Mouse (Mus musculus) monocyte, adult 5-6 weeks (primary cell): ENCODE data around the gene Baiap2. TPM values are rescaled to one million over a fixed set of nuclear protein-coding genes. Genes with fewer than 3 reads are reported as not detected.

Experiments used
- ATAC-seq: fragments of 153-309, 156-312 bp; replicated peaks from 2 replicates; pipeline ENCODE4 v1.8.0; 2017; ENCODE audit warnings: mild to moderate bottlenecking; ENCODE audit not compliant: low TSS enrichment, insufficient number of reproducible peaks, severe bottlenecking, poor library complexity, low FRiP score
- total RNA-seq: library from RNA; stranded (forward); fragments of 200-1000, 200-491, 200-594 nt; gene quantifications from 3 replicates; pipeline ENCODE4 v1.2.3, GENCODE M21; 2017

Gene Baiap2
- total RNA-seq, 1 experiment from 2014 or later = 3.5 TPM

DNA sequence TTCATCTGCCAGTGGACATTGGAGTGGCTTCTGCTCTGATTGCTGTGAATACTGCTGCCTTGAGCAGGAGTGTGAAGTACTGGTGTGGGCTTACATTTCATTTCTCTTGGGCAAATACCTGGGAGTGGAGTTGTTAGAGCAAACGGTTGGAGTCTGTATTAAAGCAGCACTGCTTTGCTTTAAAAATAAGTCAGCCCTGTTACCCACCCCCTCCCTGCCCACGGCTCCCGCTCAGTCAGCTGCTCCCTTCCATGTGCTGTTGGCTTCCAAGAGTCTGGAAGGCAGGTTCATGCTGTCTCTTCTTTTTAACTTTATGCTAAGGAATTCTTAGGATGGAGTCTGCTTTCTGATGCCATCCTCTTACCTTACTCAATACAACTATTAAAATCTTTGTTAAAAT is 18.9 kb downstream of the Baiap2 start:
- ATAC-seq = no peak

- ATAC-seq = no peak
Measured at GRCm38 (mm10) chr11:119965053-119965452, 22.5 kb downstream of the Baiap2 start.

DNA sequence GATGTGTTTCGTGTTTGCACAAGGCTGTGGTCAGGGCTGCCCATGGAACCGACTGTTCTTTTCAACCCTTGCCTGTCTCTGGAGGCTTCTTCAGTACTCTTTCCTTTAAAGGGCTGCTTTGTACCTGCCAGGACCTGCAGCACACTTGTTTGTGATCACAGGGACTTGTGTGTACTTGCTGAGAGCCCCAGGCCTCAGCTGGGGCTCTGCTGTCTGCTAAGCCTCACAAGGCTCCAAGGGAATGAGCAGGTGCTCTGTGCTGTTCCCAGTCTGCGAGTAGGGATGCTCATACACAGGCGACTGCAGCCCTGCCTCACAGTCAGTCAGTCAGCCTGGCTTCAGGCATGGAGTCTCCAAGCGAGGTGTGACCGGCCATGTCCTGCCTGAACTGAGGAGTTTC is 23.7 kb downstream of the Baiap2 start:
- no peak for ATAC-seq

DNA sequence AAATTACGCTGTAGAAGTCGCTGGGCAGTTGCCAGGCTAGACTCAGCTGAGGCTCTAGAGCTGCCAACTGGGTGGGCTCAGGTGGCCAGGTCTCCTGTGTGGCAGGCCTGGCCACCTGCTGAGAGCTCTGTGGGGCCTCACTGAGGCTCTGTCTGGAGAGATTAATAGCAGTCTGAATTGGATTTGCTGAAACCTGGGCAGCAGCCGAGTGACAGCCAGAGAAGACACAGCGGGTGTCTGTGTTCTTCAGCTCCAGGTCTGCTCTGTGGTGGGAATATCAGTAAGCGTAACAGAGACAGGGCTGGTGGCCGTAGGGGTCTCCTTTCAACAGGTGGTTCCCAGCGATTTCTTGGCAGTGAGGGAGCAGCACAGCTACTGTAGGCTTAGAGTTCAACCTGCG is 24.8 kb downstream of the Baiap2 start:
- no peak for ATAC-seq

GRCm38 (mm10) chr11:119967892-119968291 is 25.3 kb downstream of the Baiap2 start:
- ATAC-seq = no peak

- no peak for ATAC-seq
Measured at GRCm38 (mm10) chr11:119970021-119970851, 27.7 kb downstream of the Baiap2 start.

DNA sequence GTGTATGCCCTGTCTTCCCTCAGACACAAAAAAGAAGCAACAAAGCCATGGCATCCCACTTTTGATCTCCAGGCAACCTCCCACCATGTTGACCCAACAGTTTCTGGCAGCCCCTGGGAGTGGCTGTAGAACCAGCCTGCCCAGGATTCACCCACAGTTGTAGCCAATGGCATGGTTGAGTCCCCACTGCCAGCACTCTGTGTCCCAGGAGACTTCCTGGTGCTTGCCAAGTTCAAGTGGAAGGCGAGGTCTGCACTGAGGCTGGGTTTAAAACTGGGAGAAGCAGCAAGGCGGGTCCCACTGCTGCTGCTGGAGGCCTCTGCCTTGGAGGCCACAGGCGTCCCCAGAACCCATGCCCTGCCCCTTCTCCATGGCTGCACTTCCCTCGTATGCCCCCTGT is 31.2 kb downstream of the Baiap2 start:
- ATAC-seq = no peak

- no peak for ATAC-seq
Measured at GRCm38 (mm10) chr11:119975739-119976501, 33.4 kb downstream of the Baiap2 start.

- no peak for ATAC-seq
Measured at GRCm38 (mm10) chr11:119978701-119979100, 36.1 kb downstream of the Baiap2 start.

GRCm38 (mm10) chr11:119979596-119980385 is 37.2 kb downstream of the Baiap2 start:
- no peak for ATAC-seq

DNA sequence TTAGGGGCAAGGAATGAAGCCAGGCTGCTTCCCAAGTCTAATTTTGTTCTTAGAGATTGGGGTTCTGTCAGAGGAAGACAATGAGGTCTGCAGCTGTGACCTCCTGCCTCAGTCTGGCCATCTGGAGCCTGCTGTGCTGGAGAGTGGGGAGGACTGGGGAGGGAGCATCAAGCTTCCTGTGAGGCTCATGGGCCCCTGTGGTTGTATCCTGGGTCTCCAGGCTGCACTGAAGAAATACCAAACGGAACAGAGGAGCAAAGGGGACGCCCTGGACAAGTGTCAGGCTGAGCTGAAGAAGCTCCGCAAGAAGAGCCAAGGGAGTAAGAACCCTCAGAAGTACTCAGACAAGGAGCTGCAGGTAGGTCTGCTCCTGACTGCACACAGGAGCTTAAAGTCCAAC is 39.2 kb downstream of the Baiap2 start:
- ATAC-seq = no peak

- no peak for ATAC-seq
Measured at GRCm38 (mm10) chr11:119982236-119982635, 39.7 kb downstream of the Baiap2 start.

- ATAC-seq = no peak
Measured at GRCm38 (mm10) chr11:119983151-119983550, 40.6 kb downstream of the Baiap2 start.

- ATAC-seq = no peak
Measured at GRCm38 (mm10) chr11:119986751-119987425, 44.3 kb downstream of the Baiap2 start.

- ATAC-seq = no peak
Measured at GRCm38 (mm10) chr11:119987876-119988275, 45.3 kb downstream of the Baiap2 start.

- ATAC-seq = no peak
Measured at GRCm38 (mm10) chr11:119988391-119988790, 45.8 kb downstream of the Baiap2 start.

DNA sequence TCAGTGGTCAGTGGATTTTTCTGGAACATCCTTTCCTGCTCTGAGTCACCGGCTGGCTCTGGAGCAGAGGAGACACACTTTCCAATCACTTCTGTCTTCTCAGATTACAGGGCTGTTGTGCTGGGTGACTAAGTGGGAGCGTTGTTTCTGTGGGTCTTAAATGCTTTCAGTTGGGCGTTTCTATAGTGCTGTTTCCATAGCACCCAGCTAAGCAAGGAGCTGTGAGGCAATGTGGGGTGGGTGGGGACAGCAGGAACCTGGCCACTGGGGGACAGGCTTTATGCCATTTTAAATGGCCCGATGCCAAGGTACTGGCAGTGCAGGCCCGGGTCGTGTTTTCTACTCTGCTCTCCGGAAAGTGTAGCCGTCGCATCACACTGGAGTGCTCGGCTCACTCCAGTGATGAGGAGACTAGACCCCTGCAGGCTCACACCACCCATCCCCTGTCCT is 46.6 kb downstream of the Baiap2 start:
- ATAC-seq = no peak

DNA sequence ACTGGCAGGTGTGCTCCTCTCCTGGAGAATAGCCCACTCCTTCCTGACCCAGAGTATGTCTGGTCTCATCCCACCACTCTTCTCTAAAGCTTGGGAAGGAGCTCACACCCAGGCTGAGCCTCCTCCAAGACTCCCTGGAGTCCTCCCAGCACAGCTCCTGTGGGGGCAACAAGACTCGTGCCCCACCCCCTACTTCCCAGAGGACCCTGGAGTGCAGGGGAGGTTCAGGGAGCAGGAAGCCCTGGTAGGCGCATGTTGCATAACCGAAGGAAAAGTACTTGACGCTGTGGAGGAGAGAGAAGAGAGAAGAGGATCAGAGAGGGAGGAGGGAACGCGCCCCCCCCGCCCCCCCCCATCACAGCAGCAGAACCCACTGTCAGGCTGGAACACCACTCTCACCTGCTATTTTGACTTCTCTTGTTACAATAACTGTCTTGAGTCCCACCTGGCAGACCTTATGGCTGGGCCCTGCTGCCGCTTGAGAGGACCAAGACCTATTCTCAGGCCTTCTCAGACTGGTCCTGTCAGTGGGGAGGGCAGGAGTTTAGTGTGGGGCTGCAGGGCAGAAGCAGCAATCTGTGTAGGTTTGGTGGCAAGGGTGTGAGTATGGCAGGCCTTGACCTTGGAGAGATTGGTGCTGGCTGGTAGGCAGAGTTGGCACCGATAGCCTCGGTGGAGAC is 48.2 kb downstream of the Baiap2 start:
- no peak for ATAC-seq
